Mouse (Mus musculus) left cerebral cortex, postnatal 10 days (tissue): ENCODE results near the gene Rad9a. TPM values are rescaled to one million over a fixed set of nuclear protein-coding genes. Genes with fewer than 3 reads are reported as not detected.
A peak's percentile ranks its signal among the peaks of the same experiment; 100 is the strongest.

Experiments used
- DNase-seq, 2 experiments: peaks; one replicate each; pipeline ENCODE4 v3.0.0; 2021 to 2022; ENCODE audit warnings: low spot score in 2 of 2, mixed read lengths in 1 of 2; ENCODE audit errors: extremely low spot score in 1 of 2
- intact Hi-C: fragments of 180-260 bp; cut with DNase I; formaldehyde crosslinking; loops from one replicate; pipeline ENCODE4 v1.15.1; 2025
- microRNA-seq: library from miRNA; unstranded; fragments of <30 nt; microRNA quantifications from one replicate; pipeline ENCODE4 v1.2.0, GENCODE M21; 2022
- total RNA-seq, 2 experiments: library from RNA; stranded (reverse); gene quantifications; 2 replicates each; pipeline ENCODE4 v1.2.3; 2021

The Rad9a gene
- total RNA-seq, 2 experiments from 2014 or later, result 8.9 to 9.3 TPM

DNA sequence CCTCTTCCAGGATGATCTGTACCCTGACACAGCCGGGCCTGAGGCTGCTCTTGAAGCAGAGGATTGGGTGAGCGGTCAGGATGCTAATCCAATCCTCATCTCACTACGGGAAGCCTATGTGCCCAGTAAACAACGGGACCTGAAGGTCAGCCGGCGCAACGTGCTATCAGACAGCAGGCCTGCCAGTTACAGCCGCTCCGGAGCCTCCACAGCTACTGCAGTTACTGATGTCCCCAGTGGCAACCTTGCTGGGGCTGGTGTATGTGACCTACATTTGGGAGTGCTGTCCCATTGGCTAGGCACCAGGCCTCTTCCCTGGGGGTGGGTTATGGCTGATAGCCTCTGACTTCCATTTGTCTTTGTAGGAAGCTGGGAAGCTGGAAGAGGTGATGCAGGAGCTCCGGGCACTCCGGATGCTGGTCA is 48.2 kb downstream of the Rad9a start, which contains the start of gene Ptprcap:
Ptprcap (plus strand) TSS at position 373 of the 423 bp plus-strand sequence.
- intact Hi-C loops, result no loop called here
- DNase-seq, result peak in 1 of 2 experiments; percentile 31

DNA sequence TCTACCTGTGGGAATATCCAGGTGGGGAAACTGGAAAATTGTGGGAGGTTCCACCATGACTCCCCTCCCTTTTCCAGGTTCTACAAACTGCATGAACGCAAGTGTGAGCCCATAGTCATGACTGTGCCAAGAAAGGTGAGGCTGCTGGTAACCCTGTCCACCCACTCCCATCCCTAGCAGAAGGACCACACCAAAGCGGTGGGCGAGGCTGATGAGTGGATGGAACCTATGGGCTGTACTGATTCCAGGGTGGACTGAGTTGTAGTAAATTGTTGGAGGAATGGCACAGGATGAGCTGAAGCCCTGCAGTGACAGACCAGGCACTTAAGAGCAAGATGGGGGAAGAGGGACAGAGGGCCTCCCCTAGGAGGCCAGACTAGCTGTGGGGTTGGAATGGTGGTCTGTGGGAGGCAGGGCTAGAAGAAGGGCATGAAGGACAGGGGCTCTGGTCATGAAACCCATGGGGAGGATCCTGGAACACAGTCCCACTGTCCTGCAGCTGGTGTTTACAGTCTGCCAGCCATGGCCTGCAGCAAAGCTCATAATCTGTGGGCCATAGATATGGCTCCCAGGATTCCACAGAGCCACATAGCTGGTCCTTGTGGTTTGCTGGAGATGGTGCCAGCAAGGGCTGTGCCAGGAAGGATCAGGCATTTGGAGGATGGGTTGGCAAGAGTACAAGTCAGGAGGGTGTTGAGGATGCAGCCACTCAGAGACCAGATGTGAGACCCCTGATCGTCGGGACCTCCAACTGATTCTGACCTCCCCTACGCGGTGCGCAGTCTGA is 48.8 kb downstream of the Rad9a start:
- peak in 1 of 2 experiments; percentile 13 for DNase-seq
- intact Hi-C loops, result no loop called here

DNA sequence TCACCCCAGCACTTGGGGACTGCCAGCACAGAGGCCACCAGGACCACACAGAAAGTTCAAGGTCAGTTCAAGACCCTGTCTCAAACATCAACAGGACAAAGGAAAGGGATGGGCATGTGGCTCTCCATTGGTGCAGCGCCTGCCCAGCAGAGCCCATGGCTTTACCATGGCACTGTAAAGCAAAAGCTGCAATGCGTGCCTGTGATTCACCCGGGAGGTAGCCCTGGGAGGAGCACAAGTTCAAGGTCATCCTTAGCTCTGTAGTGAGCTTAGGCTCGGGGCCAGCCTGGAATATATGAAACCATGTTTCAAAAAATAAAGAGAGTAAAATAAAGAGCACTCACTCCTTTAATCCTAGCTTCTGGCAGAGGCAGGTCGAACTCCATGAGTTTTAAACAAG is 49.6 kb downstream of the Rad9a start:
- DNase-seq, result no peak
- intact Hi-C loops, result no loop called here

DNA sequence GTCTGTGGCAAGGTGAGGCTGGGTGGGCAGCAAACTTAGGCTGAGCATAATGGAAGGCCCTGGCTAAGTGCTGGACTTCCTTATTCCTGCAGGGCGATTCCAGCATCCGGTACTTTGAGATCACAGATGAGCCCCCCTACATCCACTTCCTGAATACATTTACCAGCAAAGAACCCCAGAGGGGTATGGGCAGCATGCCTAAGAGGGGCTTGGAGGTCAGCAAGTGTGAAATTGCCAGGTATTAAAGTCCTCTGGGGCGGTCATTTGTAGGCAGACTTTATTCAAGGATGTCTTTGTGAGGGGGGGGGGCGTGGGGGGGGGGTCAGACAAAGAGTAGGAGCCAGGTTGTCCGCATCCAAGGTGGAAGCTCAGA is 50.0 kb downstream of the Rad9a start:
- intact Hi-C loops, result no loop called here

DNA sequence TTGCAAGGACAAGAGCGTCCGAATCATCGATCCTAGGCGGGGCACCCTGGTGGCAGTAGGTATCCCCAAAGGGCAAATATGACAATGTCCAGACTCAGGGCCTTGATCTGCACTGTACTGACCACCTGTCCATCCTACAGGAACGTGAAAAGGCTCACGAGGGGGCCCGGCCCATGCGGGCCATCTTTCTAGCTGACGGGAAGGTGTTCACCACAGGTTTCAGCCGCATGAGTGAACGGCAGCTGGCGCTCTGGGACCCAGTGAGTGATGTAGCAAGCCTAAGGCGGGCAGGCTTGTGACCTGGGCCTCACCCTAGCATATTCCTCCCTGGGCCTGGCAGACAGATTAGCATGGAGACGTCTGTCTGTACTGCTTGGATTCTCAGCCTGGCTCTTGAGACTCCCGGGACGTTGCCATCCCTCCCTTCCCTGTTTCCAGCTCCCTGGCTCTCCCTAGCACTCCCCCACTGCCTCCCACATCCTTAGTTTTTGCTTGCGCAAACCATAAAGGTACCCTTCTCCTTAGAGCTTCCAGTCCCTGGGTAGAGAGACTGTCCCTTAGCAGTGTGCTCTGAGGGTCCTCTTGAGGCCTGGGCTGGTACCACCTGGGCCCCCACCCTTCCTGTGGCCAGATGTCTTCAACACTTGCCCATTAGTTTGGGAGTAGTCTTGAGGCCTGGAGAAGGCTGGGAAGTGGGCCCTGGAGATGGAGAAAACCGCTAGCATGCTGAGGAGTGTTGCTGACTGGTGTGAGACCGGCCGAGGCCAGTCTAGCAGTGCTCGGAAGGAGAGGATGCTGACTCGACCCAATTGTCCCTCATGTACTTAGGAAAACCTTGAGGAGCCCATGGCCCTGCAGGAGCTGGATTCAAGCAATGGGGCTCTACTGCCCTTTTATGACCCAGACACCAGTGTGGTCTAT is 50.6 kb downstream of the Rad9a start:
- intact Hi-C loops, result no loop called here
- DNase-seq, result peak in 1 of 2 experiments; percentile 30

More for the DNA sequence above, 50.0 kb downstream of the Rad9a start:
- no peak for DNase-seq

DNA sequence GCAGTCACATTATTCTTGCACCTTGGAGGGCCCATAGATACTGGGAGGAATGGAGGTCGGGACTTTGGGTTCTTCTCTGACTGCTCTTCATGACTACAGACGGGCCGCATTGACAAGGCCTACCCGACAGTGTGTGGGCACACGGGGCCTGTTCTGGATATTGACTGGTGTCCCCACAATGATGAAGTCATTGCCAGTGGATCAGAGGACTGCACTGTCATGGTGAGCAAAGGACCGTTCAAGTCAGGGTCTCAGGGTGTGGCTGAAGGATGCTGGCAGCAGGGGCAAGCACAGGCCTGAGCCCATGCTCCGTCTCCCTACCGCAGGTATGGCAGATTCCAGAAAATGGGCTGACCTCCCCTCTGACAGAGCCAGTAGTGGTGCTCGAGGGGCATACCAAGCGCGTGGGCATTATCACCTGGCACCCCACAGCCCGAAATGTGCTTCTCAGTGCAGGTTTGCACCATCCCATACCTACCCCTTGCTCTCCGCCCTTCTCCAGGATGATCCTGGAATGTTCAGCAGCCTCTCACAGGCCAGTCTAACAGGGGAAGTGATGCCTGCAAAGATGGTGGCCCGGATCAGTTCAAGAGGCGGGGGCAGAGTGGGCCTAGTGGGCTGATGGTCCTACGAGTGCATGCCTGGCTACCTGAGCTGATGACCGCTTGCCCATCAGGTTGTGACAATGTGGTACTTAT is 51.5 kb downstream of the Rad9a start:
- intact Hi-C loops, result no loop called here
- peak in 1 of 2 experiments; percentile 24 for DNase-seq

DNA sequence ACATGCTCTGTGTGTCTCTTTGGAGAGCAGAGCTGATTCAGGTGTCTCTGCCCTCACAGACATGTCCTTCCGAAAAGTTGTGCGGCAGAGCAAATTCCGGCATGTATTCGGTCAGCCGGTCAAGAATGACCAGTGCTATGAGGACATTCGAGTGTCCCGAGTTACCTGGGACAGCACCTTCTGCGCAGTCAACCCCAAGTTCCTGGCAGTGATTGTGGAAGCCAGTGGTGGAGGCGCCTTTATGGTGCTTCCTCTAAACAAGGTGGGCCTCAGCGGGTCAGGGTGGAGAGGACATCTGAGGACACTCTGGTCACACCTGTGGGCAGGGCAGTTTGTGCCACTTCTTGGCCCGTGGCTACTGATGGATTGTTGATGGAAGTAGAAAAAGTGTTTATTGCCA is 52.2 kb downstream of the Rad9a start:
- no peak for DNase-seq
- intact Hi-C loops, result no loop called here

DNA sequence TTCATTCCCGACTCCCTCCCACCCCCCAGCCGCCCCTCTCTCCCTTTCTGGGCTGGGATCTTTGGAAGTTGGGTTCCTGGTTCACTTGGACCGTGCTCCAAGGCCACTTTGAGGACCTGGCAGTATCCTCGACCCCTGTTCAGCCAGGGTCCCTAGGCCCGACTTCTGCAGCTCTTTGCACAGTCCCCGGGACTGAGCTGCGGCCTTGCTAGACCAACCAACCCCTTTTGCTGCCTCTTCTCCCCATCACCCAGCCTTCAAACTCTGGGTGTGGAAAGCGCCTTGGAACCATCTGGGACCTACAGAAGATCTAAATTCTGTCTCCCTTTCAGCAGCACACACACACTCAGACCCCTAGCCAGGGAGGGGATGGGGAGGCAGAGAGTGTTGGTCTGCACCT is 52.6 kb downstream of the Rad9a start:
- intact Hi-C loops, result no loop called here

DNA sequence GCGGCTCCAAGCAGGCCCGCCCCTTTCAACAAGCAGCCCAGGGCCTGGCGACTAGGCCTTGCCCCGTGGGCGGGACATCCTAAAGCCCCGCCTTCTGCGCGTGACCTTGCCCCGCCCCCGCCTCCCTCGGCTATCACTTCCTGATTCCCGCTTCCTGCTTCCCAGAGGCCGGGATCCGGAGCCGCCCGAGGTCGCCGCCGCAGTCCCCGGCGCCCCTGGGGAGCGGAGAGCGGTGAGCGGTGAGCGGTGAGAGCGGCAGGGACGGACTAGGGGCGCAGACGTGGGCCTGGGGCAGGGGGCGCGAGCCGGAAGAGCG is 53.0 kb downstream of the Rad9a start, which contains the start of gene Coro1b:
Coro1b (plus strand) TSS at position 129 of the 316 bp plus-strand sequence.
- DNase-seq, result peak; percentile 90 to 97
- intact Hi-C loops, result no loop called here

More for the DNA sequence above, 52.6 kb downstream of the Rad9a start:
- no peak for DNase-seq

DNA sequence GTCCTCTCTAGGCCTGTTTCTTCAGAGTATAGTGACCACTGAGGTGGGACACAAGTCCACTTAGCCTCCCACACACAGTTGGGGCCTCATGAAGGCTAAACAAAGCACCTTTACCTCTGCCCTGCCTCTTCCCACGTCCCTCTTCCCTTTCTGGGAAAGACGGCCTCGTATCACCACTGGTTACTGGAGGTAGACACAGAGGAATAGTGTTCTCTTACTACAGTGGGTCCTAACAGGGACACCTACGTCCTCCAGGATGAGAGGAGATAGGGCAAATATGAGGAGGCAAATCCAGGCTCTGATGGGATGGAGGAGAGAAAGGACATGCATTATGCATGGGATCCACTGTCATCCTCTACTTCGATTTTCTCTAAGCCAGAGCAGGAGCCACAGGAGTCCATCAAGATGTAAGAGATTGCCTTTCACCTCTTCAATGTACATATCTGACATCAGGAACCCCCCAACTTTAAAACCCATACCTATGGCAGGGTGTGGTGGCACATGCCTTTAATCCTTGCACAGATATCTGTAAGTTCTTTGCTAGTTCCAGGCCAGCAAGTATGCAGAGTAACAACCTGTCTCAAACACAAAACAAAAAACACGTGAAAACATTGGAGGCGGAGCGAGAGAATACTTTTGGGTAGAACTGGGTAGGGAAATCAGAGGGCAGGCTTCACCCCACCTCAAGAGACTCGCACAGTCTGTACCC is 53.5 kb downstream of the Rad9a start:
- intact Hi-C loops, result no loop called here
- DNase-seq, result no peak

DNA sequence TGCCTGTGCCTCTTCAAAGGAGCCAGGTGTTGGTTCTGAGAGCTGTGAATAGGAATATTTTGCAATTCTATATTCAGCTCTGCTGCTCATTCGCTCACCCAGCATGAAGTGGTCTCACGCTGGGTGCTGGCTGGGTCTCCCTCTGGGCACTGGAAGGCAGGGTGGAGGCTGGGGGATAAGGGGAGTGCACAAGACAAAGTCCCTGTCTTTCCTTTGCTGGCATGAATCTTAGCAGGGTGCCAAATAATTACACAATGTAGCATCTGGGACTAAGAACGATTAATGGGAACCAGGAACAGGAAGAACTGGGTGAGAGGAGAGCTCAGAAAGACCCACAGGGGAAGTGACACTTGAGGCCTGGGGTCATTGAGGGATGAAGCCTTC is 54.4 kb downstream of the Rad9a start:
- no peak for DNase-seq
- intact Hi-C loops, result no loop called here

DNA sequence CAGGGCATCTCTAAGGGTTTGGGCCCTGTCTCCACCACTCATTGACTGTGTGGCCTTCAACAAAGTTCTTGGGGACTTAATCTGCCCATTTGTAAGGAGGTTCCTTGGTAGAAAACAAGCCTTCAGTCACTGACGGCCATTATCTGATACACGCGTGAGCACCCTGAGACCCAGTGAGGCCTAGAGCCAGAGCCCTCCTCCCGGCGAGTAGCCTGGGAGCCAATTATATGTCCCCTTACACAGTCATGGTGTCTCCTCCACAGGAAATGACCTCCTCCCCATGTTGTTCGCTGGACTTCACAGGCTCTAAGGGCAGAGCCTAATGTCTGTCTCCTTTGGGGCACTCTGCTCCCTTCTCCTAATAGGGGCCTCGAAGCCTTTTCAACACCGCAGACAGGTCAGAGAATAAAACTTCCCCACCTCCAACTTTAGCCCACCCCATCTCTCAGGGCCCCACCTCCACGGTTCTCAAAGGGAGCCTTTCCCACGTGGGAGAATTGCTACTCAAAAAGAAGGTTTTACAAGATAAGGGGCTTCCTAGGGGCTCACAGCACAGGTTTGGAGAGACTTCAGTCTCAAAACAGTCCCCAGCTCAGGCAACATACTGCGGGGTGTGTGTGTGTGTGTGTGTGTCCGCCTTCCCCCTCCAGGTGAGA is 55.0 kb downstream of the Rad9a start:
- DNase-seq, result no peak
- intact Hi-C loops, result no loop called here

DNA sequence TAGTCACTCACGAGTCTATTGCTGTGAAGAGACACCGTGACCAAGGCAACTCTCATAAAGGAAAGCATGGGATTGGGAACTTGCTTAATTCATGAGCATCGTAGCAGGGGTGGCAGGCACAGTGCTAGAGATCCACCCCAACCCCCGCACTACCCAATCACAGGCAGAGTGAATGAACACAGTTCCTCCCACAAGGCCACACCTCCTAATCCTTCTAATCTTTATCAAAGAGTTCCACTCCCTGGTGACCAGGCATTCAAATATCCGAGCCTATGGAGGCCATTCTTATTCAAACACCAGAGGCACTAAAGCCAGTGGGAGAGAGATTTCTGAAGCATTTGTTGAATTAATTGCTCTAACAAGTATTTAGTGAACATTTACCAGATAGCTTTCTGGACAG is 55.5 kb downstream of the Rad9a start:
- intact Hi-C loops, result no loop called here

More for the DNA sequence above, 55.5 kb downstream of the Rad9a start:
- no peak for DNase-seq

Small RNA genes within 50 kb of the gene (microRNA-seq; reads per million reads assigned to microRNA genes)
- not detected for gene Gm26115

Other genes with a start within 250 kb of the Rad9a start
- gene Aldh3b3, start 243.0 kb downstream of the Rad9a start, total RNA-seq, result not detected
- gene Aldh3b2, start 229.3 kb downstream of the Rad9a start, total RNA-seq, result 1 to 10 TPM; 2.3 to 2.4 TPM
- gene Acy3, start 215.1 kb downstream of the Rad9a start, total RNA-seq, result 1 to 10 TPM; 1.7 to 1.8 TPM
- gene Tbx10, start 208.9 kb downstream of the Rad9a start, total RNA-seq, result not detected
- gene Nudt8, start 201.1 kb downstream of the Rad9a start, total RNA-seq, result 10 to 100 TPM in 1 of 2 experiments, 1 to 10 TPM in 1; 9.7 to 11.2 TPM
- 1 to 10 TPM in 1 of 2 experiments, under 1 TPM in 1; 0.81 to 1.4 TPM for gene Gm49405, start 201.0 kb downstream of the Rad9a start, total RNA-seq
- 1 to 10 TPM; 3.3 to 4.1 TPM for gene Doc2g, start 198.3 kb downstream of the Rad9a start, total RNA-seq
- 100 to 1,000 TPM; 209 to 221 TPM for gene Ndufv1, start 188.9 kb downstream of the Rad9a start, total RNA-seq
- 100 to 1,000 TPM; 226 to 232 TPM for gene Gstp1, start 163.7 kb downstream of the Rad9a start, total RNA-seq
- gene Gstp2, start 155.6 kb downstream of the Rad9a start, total RNA-seq, result 10 to 100 TPM; 21.7 to 24.2 TPM
- gene Gstp3, start 142.1 kb downstream of the Rad9a start, total RNA-seq, result not detected
- not detected for gene Cabp2, start 120.1 kb downstream of the Rad9a start, total RNA-seq
- gene Cdk2ap2, start 104.5 kb downstream of the Rad9a start, total RNA-seq, result 10 to 100 TPM; 20.4 to 21.6 TPM
- 100 to 1,000 TPM; 234 to 237 TPM for gene Pitpnm1, start 101.7 kb downstream of the Rad9a start, total RNA-seq
- 10 to 100 TPM; 74.2 to 83.5 TPM for gene Aip, start 75.8 kb downstream of the Rad9a start, total RNA-seq
- gene Gpr152, start 61.9 kb downstream of the Rad9a start, total RNA-seq, result not detected
- under 1 TPM in 1 of 2 experiments, not detected in 1; 0.24 TPM for gene Cabp4, start 57.6 kb downstream of the Rad9a start, total RNA-seq
- 10 to 100 TPM; 80.4 to 92.7 TPM for gene Coro1b, start 53.0 kb downstream of the Rad9a start, total RNA-seq
- 1 to 10 TPM in 1 of 2 experiments, under 1 TPM in 1; 0.65 to 2.0 TPM for gene Ptprcap, start 48.1 kb downstream of the Rad9a start, total RNA-seq
- 10 to 100 TPM; 34.1 to 35.0 TPM for gene Rps6kb2, start 38.3 kb downstream of the Rad9a start, total RNA-seq
- gene Carns1, start 26.2 kb downstream of the Rad9a start, total RNA-seq, result 1 to 10 TPM; 3.1 to 3.5 TPM
- 1 to 10 TPM; 2.0 to 3.5 TPM for gene Tbc1d10c, start 10.4 kb downstream of the Rad9a start, total RNA-seq
- 100 to 1,000 TPM; 331 to 336 TPM for gene Ppp1ca, start 9.6 kb downstream of the Rad9a start, total RNA-seq
- 1 to 10 TPM; 1.5 to 1.7 TPM for gene Clcf1, start 12.6 kb upstream of the Rad9a start, total RNA-seq
- gene AC109138.7, start 12.7 kb upstream of the Rad9a start, total RNA-seq, result not detected
- 10 to 100 TPM; 12.8 to 16.2 TPM for gene Pold4, start 30.2 kb upstream of the Rad9a start, total RNA-seq
- gene Ssh3, start 67.5 kb upstream of the Rad9a start, total RNA-seq, result 10 to 100 TPM; 49.5 to 55.1 TPM
- 10 to 100 TPM; 87.8 to 91.7 TPM for gene Ankrd13d, start 81.5 kb upstream of the Rad9a start, total RNA-seq
- 100 to 1,000 TPM; 146 to 154 TPM for gene Grk2, start 104.6 kb upstream of the Rad9a start, total RNA-seq
- gene Kdm2a, start 196.6 kb upstream of the Rad9a start, total RNA-seq, result 10 to 100 TPM; 66.6 to 67.3 TPM
- 1 to 10 TPM in 1 of 2 experiments, under 1 TPM in 1; 0.95 to 1.7 TPM for gene Rhod, start 237.8 kb upstream of the Rad9a start, total RNA-seq